Mouse (Mus musculus) T-helper 17 cell (primary cell): ENCODE measurements around the gene Ssbp1.

Source experiments
- in situ Hi-C, 2 experiments: fragments of 300-600 bp; cut with MboI, MseI; formaldehyde crosslinking; loops; 1 replicate in 1 of 2; 2 replicates in 1 of 2; pipeline ENCODE4 v1.15.1; 2025; ENCODE audit warnings: high pct_unique_total_duplicates in 2 of 2

Ssbp1 gene

DNA sequence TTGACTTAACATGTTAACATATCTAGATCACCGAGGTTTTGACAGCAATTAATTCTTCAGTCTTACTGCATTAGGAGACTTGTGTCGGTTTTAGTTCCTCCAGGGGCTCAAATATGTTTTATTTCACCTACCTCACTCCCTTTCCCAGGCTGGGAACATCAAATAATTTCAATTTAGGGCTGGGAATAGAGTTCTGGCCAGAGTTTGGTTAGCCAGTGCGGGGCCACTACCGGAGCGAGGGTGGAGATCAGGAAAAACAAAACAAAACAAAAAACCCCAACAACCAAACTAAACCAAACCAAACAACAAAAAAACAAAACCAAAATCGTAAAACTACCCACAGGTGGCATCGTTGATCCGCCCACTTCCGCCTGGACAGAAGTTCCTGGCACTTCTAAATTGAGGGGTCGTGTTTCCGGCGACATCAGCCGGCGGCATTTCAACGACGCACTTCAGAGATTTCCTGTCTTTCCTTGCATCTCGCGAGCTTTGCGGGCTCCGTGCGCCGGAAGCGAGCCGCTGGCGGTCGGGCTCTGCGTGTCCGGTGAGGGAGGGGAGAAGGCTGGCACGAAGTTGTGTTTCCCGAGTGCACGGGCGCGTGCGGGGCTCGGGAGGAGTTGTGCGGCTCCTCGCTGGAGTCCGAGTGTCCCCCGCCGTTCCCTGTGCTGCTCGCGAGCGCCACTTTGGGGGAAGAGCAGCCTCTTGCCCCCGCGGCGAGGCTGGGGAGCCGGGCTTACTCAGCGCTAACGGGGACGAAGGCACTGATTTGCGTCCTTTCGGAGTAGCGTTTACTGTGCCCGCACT is at the start of gene Ssbp1:
Gene Ssbp1, plus strand, starts transcription at position 437 of the 804 bp plus-strand sequence.
- in situ Hi-C loops, result loop anchor here (5.0 to 25.0 kb wide), 4 partner anchors 34 to 1084 kb away; partner anchors contain the start of genes Agk (in 2 of the 2), E330009J07Rik (in 1 of the 2), Mrps33 (in 1 of the 2) and Wee2 (in 1 of the 2)

DNA sequence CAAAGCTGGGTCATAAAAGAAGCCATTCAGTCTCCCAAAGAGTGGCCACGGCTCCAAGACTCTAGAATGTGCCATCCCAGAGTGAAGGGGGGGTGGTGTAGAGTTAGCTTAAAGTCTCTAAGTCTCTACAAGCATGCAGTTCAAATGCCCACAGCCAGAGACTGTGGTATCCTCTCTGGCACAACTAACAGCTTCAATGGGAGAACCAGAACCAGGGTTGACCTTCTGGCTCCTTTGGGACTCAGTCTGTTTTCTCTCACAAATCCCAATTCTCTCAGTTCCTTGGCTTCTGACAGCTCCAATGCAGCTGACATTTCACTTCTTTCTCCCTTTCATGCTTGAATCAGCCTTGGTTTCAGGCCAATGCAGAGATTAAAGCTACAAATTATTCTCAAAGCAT is 48.1 kb upstream of the Ssbp1 start:
- in situ Hi-C loops, result no loop called here

DNA sequence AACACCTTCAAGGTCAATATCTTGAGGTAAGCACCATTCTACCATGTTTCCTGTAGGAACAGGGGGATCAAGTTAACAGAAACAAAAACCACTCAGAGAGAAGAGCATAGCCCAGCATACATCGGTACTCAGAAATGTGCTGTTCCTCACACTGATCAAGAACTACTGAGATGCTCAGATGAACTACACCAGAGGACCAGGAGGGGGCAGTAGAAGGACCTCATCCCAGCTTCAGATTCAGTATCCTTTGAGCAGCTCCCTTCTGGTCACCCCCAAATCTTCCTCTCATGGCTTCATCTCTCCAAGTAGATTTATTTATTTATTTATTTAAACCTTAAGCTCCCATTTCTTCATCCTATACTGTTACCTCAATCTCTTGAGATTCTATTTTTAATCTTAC is 47.4 kb upstream of the Ssbp1 start:
- in situ Hi-C loops, result no loop called here

DNA sequence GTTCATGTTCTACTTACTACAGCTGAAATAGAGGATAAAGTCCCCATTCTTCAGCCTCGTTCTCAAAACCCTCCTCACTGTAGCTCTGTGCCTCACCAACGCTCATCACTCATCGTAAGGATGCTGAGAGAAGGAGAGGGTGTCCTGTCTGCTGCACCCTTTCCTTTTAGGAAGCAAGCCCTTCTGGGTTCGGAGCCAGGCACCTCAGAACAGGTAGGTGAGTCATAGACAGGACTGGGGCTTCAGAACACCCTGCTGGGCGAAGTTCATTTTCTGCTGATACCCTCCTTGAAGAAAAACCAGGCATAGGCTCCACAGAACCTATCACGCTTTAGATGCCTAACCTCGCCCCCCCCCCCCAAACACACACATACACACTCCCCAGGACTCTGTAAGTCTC is 43.7 kb upstream of the Ssbp1 start:
- in situ Hi-C loops, result loop anchor here (25.0 kb wide), 4 partner anchors 715 to 1935 kb away; partner anchors contain the start of gene Epha1 (in 1 of the 2)

DNA sequence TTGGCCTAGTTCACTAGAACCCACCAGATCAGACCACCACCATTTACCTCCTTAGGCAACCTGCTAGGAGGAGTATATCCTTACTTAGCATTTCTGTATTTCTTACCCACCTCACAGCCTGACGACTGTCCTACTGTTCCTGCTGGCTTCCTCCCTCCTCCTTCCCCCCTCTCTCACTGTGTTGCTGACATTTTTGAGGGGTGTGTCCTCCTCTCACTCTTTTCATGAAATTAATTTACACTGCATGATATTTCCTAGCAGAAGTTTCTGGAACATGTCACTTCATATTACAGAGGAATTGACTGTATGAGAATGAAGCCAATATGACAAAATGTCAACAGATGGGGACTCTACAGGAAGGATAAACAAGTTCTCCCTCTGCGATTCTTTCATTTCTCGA is 42.5 kb upstream of the Ssbp1 start:
- in situ Hi-C loops, result loop anchor here (25.0 kb wide), 4 partner anchors 716 to 1934 kb away; partner anchors contain the start of gene Epha1 (in 1 of the 2)

DNA sequence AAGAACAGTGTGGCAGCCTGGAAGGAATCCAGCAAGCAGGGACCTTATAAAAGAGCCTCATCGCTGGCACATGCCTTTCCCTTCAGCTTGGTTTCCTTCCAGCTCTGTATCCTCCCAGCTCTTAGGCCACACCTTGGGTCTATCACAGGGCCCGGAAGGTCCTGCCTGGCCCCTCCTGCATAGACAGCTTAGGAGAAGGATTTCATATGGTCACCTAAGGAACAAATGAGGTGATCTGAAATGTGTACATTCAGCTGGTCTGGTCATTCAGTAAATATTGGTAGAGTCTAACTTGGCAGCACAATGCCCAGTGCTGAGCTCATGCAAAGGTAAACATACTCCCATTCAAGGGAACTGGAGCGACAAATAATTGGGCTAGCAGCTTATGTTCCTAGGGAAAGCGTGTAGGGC is 41.6 kb upstream of the Ssbp1 start:
- in situ Hi-C loops, result loop anchor here (25.0 kb wide), 4 partner anchors 717 to 1933 kb away; partner anchors contain the start of gene Epha1 (in 1 of the 2)

DNA sequence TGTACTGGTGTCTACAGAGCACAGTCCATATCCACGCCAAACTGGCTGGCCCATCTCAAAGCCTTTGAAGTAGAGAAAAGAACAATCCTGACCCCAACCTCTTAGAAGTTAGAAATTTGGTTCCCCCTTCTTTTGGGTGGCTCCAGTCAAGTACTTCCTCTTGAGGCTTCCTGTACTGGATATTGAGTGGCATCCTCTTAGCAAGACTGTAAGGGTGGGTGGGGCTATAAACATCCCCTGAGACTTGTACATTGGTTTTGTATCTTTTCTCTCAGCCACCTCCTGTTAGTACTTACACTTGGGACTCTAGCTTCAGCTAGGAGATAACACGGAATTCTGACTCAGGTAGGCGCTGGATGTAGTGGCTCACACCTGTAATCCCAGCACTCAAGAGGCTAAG is 40.9 kb upstream of the Ssbp1 start:
- in situ Hi-C loops, result loop anchor here (25.0 kb wide), 4 partner anchors 718 to 1932 kb away; partner anchors contain the start of gene Epha1 (in 1 of the 2)

DNA sequence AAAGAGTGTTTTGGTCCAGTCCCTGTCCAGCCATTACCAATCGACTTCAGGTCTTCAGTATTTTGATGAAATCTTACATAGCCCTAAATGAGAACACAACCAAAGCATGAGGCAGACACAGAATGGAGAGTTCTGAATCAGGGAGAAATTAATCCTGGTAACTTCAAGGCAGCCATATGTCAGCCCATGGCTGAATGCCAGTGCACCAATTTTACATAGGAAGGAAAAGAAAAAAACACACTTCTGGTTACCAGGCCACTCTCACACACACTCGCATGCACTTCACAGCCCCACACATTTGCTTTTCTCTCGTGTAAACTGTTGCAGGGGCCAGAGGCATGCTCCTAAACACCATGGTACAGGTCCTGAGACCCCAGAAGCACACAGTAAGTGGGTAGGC is 40.3 kb upstream of the Ssbp1 start:
- in situ Hi-C loops, result loop anchor here (25.0 kb wide), 4 partner anchors 719 to 1931 kb away; partner anchors contain the start of gene Epha1 (in 1 of the 2)

DNA sequence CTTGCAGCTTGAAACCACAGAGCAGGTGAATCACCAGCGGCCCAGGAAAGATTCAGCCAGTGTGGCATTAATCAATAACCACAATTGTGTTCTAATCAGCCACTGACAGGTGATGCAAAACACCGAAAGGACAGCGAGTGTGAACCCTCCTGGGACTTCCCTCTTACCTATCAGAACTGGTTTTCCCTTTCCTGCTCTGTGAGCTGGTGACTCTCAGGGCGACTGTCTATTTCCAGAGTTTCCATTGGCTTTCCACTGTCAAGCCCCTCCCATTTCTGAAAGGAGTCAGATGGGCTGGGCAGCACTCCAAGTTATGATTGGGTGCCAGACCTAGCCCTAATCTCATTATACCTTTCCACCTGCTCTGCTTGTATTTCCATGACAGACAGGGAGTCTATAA is 39.8 kb upstream of the Ssbp1 start:
- in situ Hi-C loops, result loop anchor here (25.0 kb wide), 4 partner anchors 719 to 1931 kb away; partner anchors contain the start of gene Epha1 (in 1 of the 2)

DNA sequence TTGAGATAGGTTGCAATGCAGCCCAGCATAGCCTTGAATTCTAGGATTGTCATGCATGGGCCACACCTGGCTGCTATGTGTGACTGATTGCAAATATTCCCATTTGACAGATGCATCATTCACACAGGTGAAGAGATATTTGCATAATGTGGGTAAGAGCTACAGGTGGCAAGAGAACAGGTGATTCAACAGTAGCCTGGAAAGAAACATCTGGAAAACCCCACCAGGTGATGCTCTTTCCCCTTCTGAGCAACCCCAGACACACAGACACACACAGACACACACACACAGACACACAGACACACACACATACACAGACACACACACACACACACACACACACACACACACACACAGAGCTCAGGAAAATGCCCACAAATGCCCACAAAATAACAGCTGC is 39.3 kb upstream of the Ssbp1 start:
- in situ Hi-C loops, result loop anchor here (25.0 kb wide), 4 partner anchors 720 to 1930 kb away; partner anchors contain the start of gene Epha1 (in 1 of the 2)

DNA sequence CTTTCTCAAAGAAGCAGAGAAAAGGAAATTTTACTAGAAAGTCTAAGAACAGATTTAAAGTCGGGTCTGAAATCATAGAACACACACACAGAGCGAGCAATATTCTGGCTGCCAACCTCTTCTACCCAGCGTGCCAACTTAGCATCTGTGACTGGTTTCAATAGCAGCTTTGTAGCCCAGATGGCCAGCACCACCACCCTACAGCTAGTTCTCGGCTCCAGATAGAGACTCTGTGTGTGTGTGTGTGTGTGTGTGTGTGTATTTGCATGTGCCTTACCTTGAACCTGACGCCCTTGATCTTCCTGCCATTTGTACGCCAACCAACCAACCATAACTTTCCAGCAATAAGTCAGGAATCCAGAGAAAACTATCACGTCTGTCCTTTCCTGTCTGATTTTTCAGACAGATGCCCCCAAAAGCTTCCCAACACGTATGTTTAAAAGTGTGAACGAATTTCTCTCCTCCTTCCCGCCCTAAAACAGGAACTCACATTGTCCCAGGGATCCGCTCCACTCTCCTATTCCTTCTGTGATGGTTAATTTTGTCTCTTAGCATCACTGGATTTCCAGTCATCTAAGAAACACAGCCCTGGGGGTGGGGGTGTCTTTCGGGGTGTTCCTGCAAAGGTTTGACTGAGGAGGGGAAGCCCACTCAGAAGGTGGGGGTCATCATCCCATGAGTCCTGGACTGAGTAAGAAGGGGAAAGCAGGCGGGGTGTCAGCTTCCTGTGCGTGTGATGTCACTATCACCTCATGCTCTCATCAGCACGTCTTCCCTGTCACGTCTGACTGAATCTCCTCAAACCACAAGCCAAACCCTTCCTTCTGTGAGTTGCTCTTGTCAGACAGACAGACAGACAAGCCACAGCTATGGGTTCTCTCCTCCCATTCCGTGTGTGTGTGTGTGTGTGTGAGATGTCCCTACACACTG is 38.5 kb upstream of the Ssbp1 start:
- in situ Hi-C loops, result loop anchor here (25.0 kb wide), 4 partner anchors 720 to 1930 kb away; partner anchors contain the start of gene Epha1 (in 1 of the 2)

DNA sequence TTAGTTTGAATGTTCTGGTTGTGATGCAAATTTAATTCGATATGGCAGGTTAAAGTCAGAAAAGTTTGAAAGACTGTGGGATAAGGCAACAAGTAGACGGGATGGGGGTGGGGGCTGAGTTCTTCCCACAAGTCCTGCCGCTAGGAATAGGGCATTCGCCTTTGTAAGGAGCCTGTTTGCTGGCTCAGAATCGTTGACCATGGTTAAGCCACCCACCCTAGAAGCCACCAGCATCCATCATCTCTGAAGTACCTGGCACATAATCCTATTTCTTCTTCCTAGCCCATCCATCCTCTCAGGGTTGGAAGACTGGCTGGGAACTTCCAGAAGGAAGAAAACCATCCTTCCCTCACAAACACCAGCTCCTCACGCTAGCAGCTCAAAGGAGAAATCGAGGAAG is 36.5 kb upstream of the Ssbp1 start:
- in situ Hi-C loops, result loop anchor here (5.0 to 25.0 kb wide), 5 partner anchors 38 to 1928 kb away; partner anchors contain the start of genes Epha1 (in 1 of the 2) and Ssbp1 (in 1 of the 2)

DNA sequence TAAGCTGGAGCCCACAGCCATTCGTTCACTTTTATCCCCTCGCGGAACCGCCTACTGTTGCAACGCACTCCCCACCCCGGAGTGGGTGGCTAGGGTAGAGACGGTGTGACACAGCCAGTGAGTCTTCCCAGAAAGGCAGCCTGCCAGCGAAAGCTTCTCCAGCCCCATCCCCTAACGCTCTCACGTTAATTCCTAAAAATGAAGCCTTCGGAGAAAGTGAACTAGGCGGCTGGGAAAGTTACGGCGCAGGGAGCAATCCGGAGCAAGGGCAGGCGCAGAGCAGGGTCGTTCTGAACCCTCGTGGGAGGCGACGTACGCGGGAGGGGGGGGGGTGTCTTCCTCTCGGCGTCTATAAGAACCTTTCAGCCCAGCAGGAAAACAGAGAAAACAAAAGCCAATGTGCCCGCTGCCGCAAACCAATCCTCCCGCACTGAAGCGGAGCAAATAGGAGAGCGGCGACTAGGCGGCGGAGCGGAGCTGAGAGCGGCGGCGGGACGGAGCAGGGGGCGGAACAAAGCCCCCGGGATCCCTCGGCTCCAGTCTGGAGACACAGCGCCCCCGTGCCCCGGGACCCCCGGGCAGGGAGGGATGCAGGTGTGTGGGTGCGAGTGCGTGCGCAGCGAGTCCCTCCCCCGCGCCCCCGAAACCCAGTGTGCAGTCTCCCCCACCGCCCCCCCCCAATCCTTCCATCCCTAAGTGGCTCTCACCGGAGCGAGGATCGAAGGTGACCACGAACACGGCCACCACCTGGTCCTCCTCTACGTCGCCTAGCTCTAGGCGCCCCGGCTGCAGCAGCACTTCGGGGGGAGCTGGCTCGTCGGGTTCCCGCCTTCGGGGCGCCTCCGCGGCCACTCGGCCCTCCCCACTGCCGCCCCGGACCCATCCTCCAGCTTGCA is 35.8 kb upstream of the Ssbp1 start:
- in situ Hi-C loops, result loop anchor here (5.0 to 25.0 kb wide), 5 partner anchors 37 to 1927 kb away; partner anchors contain the start of genes Epha1 (in 1 of the 2) and Ssbp1 (in 1 of the 2)

DNA sequence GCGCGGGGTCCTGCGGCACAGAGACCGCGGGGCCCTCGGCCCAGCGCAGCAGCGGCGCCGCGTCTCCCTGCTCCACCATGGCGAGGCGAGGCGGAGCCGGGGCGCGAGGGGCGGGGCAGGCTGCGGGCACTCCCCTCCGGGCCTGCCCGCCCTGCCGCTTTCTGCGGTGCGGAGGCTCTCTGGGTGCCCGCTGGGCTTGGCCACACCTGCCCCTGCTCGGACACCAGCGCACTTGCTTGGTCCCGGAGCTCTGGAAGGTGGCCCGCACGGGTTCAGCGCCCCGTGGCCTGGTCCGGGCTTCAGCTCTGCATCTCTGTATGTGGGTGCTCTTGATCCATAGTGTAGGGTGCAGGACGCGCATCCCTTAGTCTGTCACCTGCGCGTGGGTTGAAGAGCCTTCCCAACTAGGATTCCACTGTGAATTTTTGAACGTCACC is 35.1 kb upstream of the Ssbp1 start, which contains the start of gene E330009J07Rik:
Gene E330009J07Rik, minus strand, starts transcription at position 89 of the 437 bp plus-strand sequence.
- in situ Hi-C loops, result loop anchor here (5.0 to 25.0 kb wide), 5 partner anchors 36 to 1926 kb away; partner anchors contain the start of genes Epha1 (in 1 of the 2) and Ssbp1 (in 1 of the 2)

DNA sequence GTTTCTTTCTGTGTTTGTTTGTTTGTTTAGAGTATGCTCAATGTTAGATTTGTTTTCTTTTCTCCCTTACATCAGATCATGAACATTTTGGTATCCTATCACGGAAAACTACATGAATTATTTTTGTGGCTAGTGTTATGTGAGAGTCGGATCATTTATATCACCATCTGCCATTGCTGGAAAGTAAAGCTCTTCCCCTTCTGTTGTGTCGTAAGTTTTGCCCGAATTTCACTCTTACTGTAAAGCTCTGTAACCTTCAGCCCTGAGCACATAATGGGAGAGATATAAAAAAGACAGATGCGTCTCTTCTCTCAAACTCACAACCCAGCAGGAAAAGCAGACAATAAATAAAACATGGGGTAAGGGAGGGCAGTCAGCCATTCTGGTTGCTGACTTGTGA is 32.2 kb upstream of the Ssbp1 start, which contains the start of gene Wee2:
Gene Wee2, plus strand, starts transcription at position 153 of the 400 bp plus-strand sequence.
- in situ Hi-C loops, result loop anchor here (5.0 to 25.0 kb wide), 5 partner anchors 33 to 1923 kb away; partner anchors contain the start of genes Epha1 (in 1 of the 2) and Ssbp1 (in 1 of the 2)

DNA sequence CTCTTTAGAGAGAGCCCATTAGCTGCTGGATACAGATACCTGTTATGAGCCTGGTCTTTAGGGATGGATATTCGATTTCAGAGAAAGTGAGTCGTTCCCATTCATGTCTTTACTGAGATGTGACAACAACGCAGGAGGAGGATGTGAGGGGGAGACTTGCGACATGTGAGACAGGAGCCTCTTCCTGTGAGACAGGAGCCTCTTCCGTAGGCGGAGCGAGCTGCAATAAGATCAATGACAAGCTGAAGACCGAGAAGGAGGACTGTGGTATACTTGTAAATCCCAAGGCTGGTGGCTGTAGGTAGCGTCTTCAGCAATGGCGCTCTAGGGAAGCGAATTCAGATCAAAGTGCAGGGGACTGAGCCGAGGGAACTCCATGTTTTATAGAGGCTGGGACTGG is 31.4 kb upstream of the Ssbp1 start:
- in situ Hi-C loops, result loop anchor here (5.0 to 25.0 kb wide), 6 partner anchors 33 to 1923 kb away; partner anchors contain the start of genes Epha1 (in 1 of the 2) and Ssbp1 (in 1 of the 2)

DNA sequence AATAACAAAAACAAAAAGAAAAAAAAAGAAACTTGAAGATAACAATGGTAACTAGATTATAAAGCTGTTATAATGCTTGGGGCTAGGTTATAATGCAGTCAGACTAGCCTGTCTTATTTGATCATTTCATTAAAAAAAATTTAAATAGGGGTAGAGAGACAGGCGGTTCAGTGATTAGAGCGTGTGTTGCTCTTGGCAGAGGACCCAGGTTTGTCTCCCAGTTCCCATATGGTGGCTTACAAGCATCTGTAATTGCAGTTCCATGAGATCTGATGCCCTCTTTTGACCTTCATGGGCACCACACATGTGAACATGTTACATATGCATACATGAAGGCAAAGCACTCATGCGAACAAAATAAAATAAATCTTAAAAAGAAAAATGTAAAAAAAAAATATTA is 29.9 kb upstream of the Ssbp1 start:
- in situ Hi-C loops, result loop anchor here (10.0 to 25.0 kb wide), 5 partner anchors 729 to 1921 kb away; partner anchors contain the start of gene Epha1 (in 1 of the 2)

DNA sequence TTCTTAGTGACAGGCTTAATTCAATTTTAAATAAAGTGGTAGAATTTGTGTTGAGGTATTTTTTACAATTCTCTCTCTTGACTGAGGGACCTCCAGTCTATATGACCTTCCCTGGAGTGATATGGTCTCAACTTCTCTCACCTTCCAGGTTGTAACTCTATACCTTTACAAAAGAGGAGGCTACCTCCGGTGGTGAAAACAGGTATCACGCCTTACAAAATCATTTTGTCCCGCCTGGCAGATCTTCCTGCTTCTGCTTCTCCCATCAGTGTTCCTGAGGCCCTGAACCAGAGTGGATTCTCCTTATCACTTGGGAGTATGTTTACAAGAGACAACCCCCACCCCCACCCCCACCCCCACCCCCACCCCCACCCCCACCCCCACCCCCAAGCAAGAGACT is 29.4 kb upstream of the Ssbp1 start:
- in situ Hi-C loops, result loop anchor here (10.0 to 25.0 kb wide), 5 partner anchors 729 to 1921 kb away; partner anchors contain the start of gene Epha1 (in 1 of the 2)
